Mouse (Mus musculus) stomach, embryonic 16.5 days (tissue): ENCODE data around the gene Gm17334. TPM values are rescaled to one million over a fixed set of nuclear protein-coding genes. Genes with fewer than 3 reads are reported as not detected.

Experiments
- ATAC-seq: fragments of 200-750 bp; cut with Nextera tagmentation; 2 replicates; pipeline ENCODE4 v1.8.0; 2017; ENCODE audit warnings: moderate number of reproducible peaks, moderate TSS enrichment; ENCODE audit not compliant: insufficient read depth, low FRiP score
- H3K27ac ChIP-seq: fragments of 300-500 bp; sonication (generic); 2 replicates; pipeline ENCODE4 v1.5.1; 2014; ENCODE audit warnings: low read length
- H3K27me3 ChIP-seq: fragments of 300-500 bp; sonication (generic); 2 replicates; pipeline ENCODE4 v1.6.1; 2014; ENCODE audit warnings: low read length, control low read depth, mixed read lengths; ENCODE audit not compliant: control insufficient read depth, insufficient read depth
- H3K36me3 ChIP-seq: fragments of 300-500 bp; sonication (generic); 2 replicates; pipeline ENCODE4 v1.6.1; 2014; ENCODE audit warnings: low read length; ENCODE audit not compliant: control insufficient read depth, insufficient read depth
- H3K4me1 ChIP-seq: fragments of 300-500 bp; sonication (generic); 2 replicates; pipeline ENCODE4 v1.6.1; 2014; ENCODE audit warnings: low read length, control low read depth, mixed read lengths; ENCODE audit not compliant: control insufficient read depth, insufficient read depth
- H3K4me2 ChIP-seq: fragments of 300-500 bp; sonication (generic); 2 replicates; pipeline ENCODE4 v1.6.1; 2014; ENCODE audit warnings: low read depth, low read length, mixed read lengths
- H3K4me3 ChIP-seq: fragments of 300-500 bp; sonication (generic); replicated peaks from 2 replicates; pipeline ENCODE4 v1.5.1; 2014; ENCODE audit warnings: mild to moderate bottlenecking, low read length
- H3K9ac ChIP-seq: fragments of 300-500 bp; sonication (generic); 2 replicates; pipeline ENCODE4 v1.6.1; 2014; ENCODE audit warnings: low read length
- H3K9me3 ChIP-seq: fragments of 300-500 bp; sonication (generic); replicated peaks from 2 replicates; pipeline ENCODE4 v1.6.1; 2016; ENCODE audit warnings: low read length, control low read depth; ENCODE audit not compliant: control insufficient read depth
- WGBS: fragments of 180-500 bp; shearing (Covaris S2); extraction: QIAGEN DNeasy Blood & Tissue Kit; methylation state at CpG from one replicate; pipeline ENCODE4 v1.1.7; 2014; 5-methylcytosine and 5-hydroxymethylcytosine counted together
- polyA plus RNA-seq: library from polyadenylated mRNA; unstranded; fragments of >200 nt; fragmentation: Nextera tagmentation; extraction: Ambion mirVana; gene quantifications from 2 replicates; pipeline ENCODE4 v1.2.1, GENCODE M21; 2015

The Gm17334 gene
- polyA plus RNA-seq, 1 experiment from 2014 or later = not detected

GRCm38 (mm10) chr11:53780262-53780661, 7.3 kb upstream of the Gm17334 start:
- Histone ChIP-seq H3K9ac (no peak overlapping the region), H3K4me2 (no peak overlapping the region), H3K27ac (no peak overlapping the region), H3K27me3 (no peaks in the 10 kb centered on the region), H3K9me3 (no peaks in the 10 kb centered on the region), H3K36me3 (peaks cover 6% of the 10 kb centered on the region; the same call in 1 of the 2 replicates), H3K4me3 (no peak overlapping the region), H3K4me1 (peaks cover 5% of the 10 kb centered on the region)
- ATAC-seq = no peak
- WGBS = 73% methylated on average over 3 of the region's 3 CpGs

- no peak for ATAC-seq
- no peak overlapping the region for H3K27ac ChIP-seq
- H3K4me2 ChIP-seq = no peak overlapping the region
- H3K4me1 ChIP-seq = peaks cover 5% of the 10 kb centered on the region
- no peaks in the 10 kb centered on the region for H3K9me3 ChIP-seq
- WGBS = 54% methylated on average over 2 of the region's 2 CpGs
- no peaks in the 10 kb centered on the region for H3K27me3 ChIP-seq
- H3K4me3 ChIP-seq = no peak overlapping the region
- H3K36me3 ChIP-seq = peaks cover 6% of the 10 kb centered on the region; the same call in 1 of the 2 replicates
- H3K9ac ChIP-seq = no peak overlapping the region
These were observed 6.8 kb upstream of the Gm17334 start for GRCm38 (mm10) chr11:53779808-53780207.

- WGBS = 78% methylated on average over 5 of the region's 5 CpGs
- no peak overlapping the region for H3K9ac ChIP-seq
- no peaks in the 10 kb centered on the region for H3K9me3 ChIP-seq
- H3K4me2 ChIP-seq = no peak overlapping the region
- no peaks in the 10 kb centered on the region for H3K27me3 ChIP-seq
- peaks cover 5% of the 10 kb centered on the region for H3K4me1 ChIP-seq
- peaks cover 6% of the 10 kb centered on the region; the same call in 1 of the 2 replicates for H3K36me3 ChIP-seq
- ATAC-seq = no peak
- no peak overlapping the region for H3K27ac ChIP-seq
- no peak overlapping the region for H3K4me3 ChIP-seq
These were observed 5.5 kb upstream of the Gm17334 start for GRCm38 (mm10) chr11:53778455-53778854.

GRCm38 (mm10) chr11:53777736-53778135, 4.7 kb upstream of the Gm17334 start:
- peaks cover 5% of the 10 kb centered on the region; the same call in 1 of the 2 replicates for H3K4me1 ChIP-seq
- ATAC-seq = no peak
- no peak overlapping the region for H3K27ac ChIP-seq
- H3K27me3 ChIP-seq = no peaks in the 10 kb centered on the region
- H3K4me3 ChIP-seq = no peak overlapping the region
- H3K36me3 ChIP-seq = peaks cover 6% of the 10 kb centered on the region; the same call in 1 of the 2 replicates
- WGBS = 69% methylated on average over 5 of the region's 5 CpGs
- no peak overlapping the region for H3K4me2 ChIP-seq
- H3K9me3 ChIP-seq = no peaks in the 10 kb centered on the region
- H3K9ac ChIP-seq = no peak overlapping the region

- Histone ChIP-seq H3K9ac (no peak overlapping the region), H3K9me3 (no peaks in the 10 kb centered on the region), H3K4me1 (peaks cover 10% of the 10 kb centered on the region), H3K36me3 (peaks cover 6% of the 10 kb centered on the region; the same call in 1 of the 2 replicates), H3K27ac (no peak overlapping the region), H3K27me3 (no peaks in the 10 kb centered on the region), H3K4me3 (no peak overlapping the region), H3K4me2 (no peak overlapping the region)
- no peak for ATAC-seq
- 89% methylated on average over 13 of the region's 13 CpGs for WGBS
These were observed 1.8 kb upstream of the Gm17334 start for GRCm38 (mm10) chr11:53774659-53775255.

- Histone ChIP-seq H3K4me3 (no peak overlapping the region), H3K27me3 (no peaks in the 10 kb centered on the region), H3K9ac (no peak overlapping the region), H3K9me3 (no peaks in the 10 kb centered on the region), H3K27ac (no peak overlapping the region), H3K4me2 (no peak overlapping the region), H3K36me3 (peaks cover 6% of the 10 kb centered on the region; the same call in 1 of the 2 replicates), H3K4me1 (peaks cover 16% of the 10 kb centered on the region)
- WGBS = 91% methylated on average over 16 of the region's 16 CpGs
- ATAC-seq = no peak
These were observed 814 bp upstream of the Gm17334 start for GRCm38 (mm10) chr11:53773641-53774360.

GRCm38 (mm10) chr11:53772536-53772935, 451 bp downstream of the Gm17334 start:
- Histone ChIP-seq H3K36me3 (peaks cover 6% of the 10 kb centered on the region; the same call in 1 of the 2 replicates), H3K4me3 (no peak overlapping the region), H3K9me3 (no peaks in the 10 kb centered on the region), H3K27me3 (no peaks in the 10 kb centered on the region), H3K4me2 (peak overlapping the region; percentile 78; the same call in 1 of the 2 replicates), H3K9ac (no peak overlapping the region), H3K27ac (no peak overlapping the region), H3K4me1 (peaks cover 16% of the 10 kb centered on the region)
- ATAC-seq = no peak
- 79% methylated on average over 9 of the region's 9 CpGs for WGBS

GRCm38 (mm10) chr11:53771001-53771744, 1.8 kb downstream of the Gm17334 start:
- Histone ChIP-seq H3K4me2 (peak overlapping the region; percentile 78), H3K4me1 (peaks cover 16% of the 10 kb centered on the region), H3K9ac (peak overlapping the region; percentile 86), H3K4me3 (peak overlapping the region; percentile 87), H3K9me3 (no peaks in the 10 kb centered on the region), H3K27ac (peak overlapping the region; percentile 40; the same call in 1 of the 2 replicates), H3K36me3 (0 out of 2 replicates have a peak, but pooled peaks cover 1% of the 10 kb centered on the region), H3K27me3 (no peaks in the 10 kb centered on the region)
- no peak for ATAC-seq
- 70% methylated on average over 11 of the region's 11 CpGs for WGBS
